Mouse (Mus musculus): ENCODE measurements around the gene Tecpr1.
A peak's percentile ranks its signal among the peaks of the same experiment; 100 is the strongest.

Gene Tecpr1

DNA sequence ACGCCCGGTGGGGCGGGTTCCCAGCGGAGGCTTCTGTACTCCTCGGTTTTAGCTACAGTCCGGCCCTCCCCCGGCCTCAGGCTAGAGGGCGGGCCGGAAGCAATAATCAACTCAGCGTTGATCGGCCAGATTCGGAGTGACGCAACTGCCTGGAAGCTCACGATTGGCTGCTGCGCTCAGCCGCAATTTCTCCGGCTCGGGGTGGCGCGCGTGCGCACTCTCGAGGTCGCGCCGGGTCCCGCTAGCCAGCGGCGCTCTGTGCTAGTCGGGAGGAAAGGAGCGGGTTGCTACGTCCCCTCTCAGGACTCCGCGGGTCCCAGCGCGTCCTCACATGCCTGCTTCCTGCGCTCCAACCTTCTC is at the start of gene Tecpr1:
Gene Tecpr1 (minus strand): TSS at position 113 of the 360 bp plus-strand sequence.
- peak; percentile 98 for DNase-seq (ENCODE audit: low spot score)

GRCm38 (mm10) chr5:144271772-144272171 is 48.4 kb upstream of the Tecpr1 start:
- DNase-seq (ENCODE audit: low spot score): no peak

GRCm38 (mm10) chr5:144271118-144271517 is 47.7 kb upstream of the Tecpr1 start:
- no peak for DNase-seq (ENCODE audit: low spot score)

DNA sequence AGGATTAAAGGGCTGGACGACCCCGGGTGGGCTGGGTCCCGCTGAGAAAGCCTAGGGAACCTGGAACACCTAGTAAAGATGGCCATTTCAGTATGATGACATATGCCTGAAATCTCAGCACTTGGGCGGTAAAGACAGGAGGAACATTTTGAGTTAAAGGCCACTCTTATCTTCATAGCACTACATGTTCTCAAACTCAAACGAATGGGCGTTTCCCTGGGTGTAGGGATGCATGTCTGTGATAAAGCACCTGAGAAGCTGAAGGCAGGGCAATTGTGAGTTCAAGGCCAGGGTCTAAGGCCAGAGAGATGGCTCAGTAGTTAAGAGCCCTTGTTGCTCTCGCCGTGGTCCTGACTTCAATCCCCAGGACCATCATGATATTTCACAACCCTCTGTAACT is 47.0 kb upstream of the Tecpr1 start:
- DNase-seq (ENCODE audit: low spot score): no peak

GRCm38 (mm10) chr5:144269926-144270325 is 46.5 kb upstream of the Tecpr1 start:
- no peak for DNase-seq (ENCODE audit: low spot score)

GRCm38 (mm10) chr5:144267535-144268241 is 44.3 kb upstream of the Tecpr1 start:
- DNase-seq (ENCODE audit: low spot score): no peak

GRCm38 (mm10) chr5:144263496-144263895 is 40.1 kb upstream of the Tecpr1 start:
- DNase-seq (ENCODE audit: low spot score): no peak

DNA sequence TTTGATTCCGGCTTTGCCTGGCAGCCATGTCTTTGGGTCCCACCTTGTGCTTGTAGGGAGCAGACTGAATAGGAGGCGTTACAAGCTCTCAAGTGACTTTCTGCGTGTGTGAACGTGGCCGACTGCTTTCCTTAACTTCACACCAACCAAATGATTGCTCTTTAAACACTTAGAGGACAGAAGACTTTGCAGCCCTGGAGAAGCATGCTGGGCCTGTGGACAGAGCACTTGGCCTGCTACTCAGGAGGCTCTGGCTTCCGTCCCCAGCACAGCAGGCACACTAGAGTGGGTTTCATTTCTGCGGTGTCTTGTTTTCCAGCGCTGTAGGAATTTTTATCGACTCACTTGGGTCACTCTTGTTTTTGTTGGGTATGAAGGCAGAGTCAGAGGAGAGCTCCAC is 39.7 kb upstream of the Tecpr1 start:
- DNase-seq (ENCODE audit: low spot score): no peak

GRCm38 (mm10) chr5:144261829-144262228 is 38.4 kb upstream of the Tecpr1 start:
- no peak for DNase-seq (ENCODE audit: low spot score)

DNA sequence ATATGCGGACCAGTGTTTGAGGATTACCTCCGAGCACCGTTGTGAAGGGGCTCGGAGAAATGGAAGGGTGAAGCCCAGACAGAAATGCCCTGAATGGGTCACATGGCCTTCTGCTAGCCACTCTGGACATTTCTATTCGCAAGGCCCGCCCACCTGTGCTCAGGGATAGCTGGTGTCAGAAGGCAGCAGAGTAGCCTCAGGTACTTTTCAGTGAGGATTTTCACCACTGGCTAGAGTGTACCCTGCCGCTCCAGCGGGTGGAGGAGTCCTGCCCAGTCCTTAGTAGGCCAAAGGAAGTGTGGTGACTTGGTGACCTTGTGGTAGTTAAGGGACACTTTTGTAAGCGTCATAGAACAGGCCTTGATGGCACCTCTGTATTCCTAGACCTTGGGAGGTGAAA is 37.9 kb upstream of the Tecpr1 start:
- no peak for DNase-seq (ENCODE audit: low spot score)

GRCm38 (mm10) chr5:144260464-144260863 is 37.0 kb upstream of the Tecpr1 start:
- no peak for DNase-seq (ENCODE audit: low spot score)

- no peak for DNase-seq (ENCODE audit: low spot score)
Observed at GRCm38 (mm10) chr5:144259228-144259627, 35.8 kb upstream of the Tecpr1 start.

GRCm38 (mm10) chr5:144258687-144259086 is 35.3 kb upstream of the Tecpr1 start:
- no peak for DNase-seq (ENCODE audit: low spot score)

- no peak for DNase-seq (ENCODE audit: low spot score)
Observed at GRCm38 (mm10) chr5:144258131-144258611, 34.8 kb upstream of the Tecpr1 start.

GRCm38 (mm10) chr5:144257451-144258110 is 34.2 kb upstream of the Tecpr1 start:
- DNase-seq (ENCODE audit: low spot score): no peak

GRCm38 (mm10) chr5:144256888-144257287 is 33.5 kb upstream of the Tecpr1 start:
- no peak for DNase-seq (ENCODE audit: low spot score)

DNA sequence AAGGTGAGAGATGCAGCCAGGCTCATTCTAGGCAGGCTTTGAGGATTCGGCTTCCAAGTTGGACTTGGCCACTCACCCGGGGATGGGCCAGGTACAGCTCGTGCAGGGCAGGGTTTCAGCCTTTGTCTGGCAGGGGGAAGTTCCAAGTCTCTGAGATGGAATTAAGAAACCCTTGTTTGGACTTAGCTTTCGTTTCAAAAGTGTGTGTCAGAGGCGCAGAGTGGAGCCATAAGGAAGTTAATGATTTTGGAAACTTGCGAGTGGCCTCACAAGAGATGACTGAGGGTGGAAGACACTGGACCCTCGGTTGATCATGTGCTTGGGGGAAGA is 33.1 kb upstream of the Tecpr1 start:
- DNase-seq (ENCODE audit: low spot score): no peak

DNA sequence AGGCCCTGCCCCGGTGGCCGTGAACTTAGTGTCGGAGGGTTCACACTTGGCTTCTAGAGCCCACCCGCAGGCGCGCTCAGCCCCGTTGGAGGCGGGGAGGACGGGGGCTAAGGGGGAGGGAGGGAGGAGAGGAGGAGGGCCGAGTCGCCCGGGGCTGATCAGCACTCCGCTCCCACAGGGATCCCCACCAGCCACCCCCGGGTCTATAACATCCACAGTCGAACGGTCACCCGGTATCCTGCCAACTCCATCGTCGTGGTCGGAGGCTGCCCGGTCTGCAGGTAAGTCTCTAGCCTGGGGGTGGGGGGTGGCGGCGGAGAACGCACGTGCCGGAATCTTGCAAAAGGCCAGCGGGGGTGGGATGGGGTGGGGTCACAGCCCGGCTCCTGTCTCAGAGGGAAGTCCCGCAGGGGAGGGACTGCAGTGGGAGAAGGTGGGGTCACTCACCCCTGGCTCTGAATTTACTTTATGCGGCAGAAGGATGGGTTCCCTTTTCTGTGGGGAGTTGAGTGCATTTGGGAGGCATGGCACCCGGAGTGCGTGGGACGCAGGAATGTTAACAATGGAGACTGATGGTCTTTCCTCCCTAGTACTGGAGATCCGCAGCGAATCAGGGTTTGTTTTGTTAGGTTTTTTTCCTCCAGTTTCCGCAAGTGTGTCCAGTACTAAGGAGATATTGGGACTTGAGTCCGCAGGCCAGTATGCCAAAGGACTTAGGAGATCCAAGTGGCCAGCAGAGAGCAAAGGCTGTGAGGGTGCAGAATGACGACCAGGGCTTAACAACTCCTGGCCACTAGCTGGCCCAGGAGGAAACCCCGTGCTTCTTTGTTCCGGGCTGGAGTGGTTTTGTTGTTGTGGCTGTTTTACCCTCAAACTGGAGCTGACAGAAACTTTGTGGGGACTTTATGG is 32.5 kb upstream of the Tecpr1 start:
- DNase-seq (ENCODE audit: low spot score): peak; percentile 71

GRCm38 (mm10) chr5:144254811-144255631 is 31.6 kb upstream of the Tecpr1 start:
- DNase-seq (ENCODE audit: low spot score): peak; percentile 83

GRCm38 (mm10) chr5:144254122-144254810 is 30.9 kb upstream of the Tecpr1 start:
- DNase-seq (ENCODE audit: low spot score): no peak

DNA sequence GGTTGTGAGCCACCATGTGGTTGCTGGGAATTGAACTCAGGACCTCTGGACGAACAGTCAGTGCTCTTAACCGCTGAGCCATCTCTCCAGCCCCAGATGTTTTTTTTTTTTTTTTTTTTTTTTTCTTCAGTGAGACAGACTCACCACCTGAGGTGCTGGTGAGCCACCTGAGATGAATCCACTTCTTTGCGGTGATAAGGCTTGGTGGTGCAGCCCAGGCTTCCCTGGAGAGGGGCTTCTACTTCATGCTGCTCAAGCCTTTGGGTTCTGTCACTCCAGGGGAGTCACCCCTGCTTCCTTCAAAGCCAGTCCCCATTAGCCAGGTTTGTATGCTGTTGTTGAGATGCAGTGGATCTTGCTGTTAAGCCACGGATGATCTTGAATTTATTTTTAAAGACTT is 29.8 kb upstream of the Tecpr1 start:
- no peak for DNase-seq (ENCODE audit: low spot score)
